Comparison of ENCODE assay signal across 14 mouse cellular contexts in the genomic region with DNA sequence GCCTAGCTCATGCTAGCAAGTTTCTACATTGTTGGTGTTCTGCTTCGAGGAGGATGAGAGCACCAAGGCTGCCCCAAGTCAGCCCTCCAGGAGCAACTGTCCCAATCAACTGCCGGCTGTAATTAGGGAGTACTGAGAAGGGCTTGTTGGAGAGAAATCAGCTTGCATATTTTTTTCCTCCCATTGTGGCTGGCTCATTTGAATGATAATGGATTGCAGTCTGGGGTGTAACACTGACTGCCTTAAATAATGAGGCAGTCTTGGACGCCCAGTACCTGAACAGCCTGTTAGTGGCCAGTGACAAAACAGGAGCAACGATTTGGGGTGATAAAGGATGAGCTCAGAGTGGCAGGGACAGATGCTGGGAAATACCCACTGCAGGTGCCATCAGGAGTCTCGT.
DNase-seq lines count a peak whose midpoint lies in the region; ATAC-seq lines count a peak whose summit lies in the region.
"Had no signal": no experiment of that assay in that cellular context is flagged by ENCODE, and none has a peak within 500 bp of the region (broad histone marks: within the 10 kb centered on the region; RNA-seq: fewer than 3 reads in every experiment).

No protein-coding gene starts in this region.

- H3K4me3 ChIP-seq in midbrain, embryonic 12.5 days = no peak overlapping the region
- no peak overlapping the region for H3K4me3 ChIP-seq in midbrain, embryonic 11.5 days (ENCODE audit: low read depth, low read length)
- no peak overlapping the region for H3K4me3 ChIP-seq in forebrain, embryonic 13.5 days
- H3K4me3 ChIP-seq in hindbrain, embryonic 15.5 days = no peak overlapping the region
- no peak overlapping the region for H3K4me3 ChIP-seq in heart, embryonic 11.5 days (ENCODE audit: low read depth, low read length)

- WGBS in midbrain, embryonic 12.5 days = 15% methylated on average over 5 of the region's 5 CpGs
- WGBS in midbrain, embryonic 11.5 days = 20% methylated on average over 5 of the region's 5 CpGs
- WGBS in forebrain, embryonic 13.5 days = 3% methylated on average over 5 of the region's 5 CpGs
- 12% methylated on average over 5 of the region's 5 CpGs for WGBS in hindbrain, embryonic 15.5 days
- WGBS in heart, embryonic 11.5 days (ENCODE audit: insufficient replicate concordance) = 23% methylated on average over 5 of the region's 5 CpGs

- peaks cover 36% of the 10 kb centered on the region for H3K4me1 ChIP-seq in midbrain, embryonic 12.5 days
- H3K4me1 ChIP-seq in midbrain, embryonic 11.5 days (ENCODE audit: control insufficient read depth, insufficient read depth, low read length) = peaks cover 27% of the 10 kb centered on the region
- peaks cover 37% of the 10 kb centered on the region for H3K4me1 ChIP-seq in forebrain, embryonic 13.5 days
- peaks cover 15% of the 10 kb centered on the region for H3K4me1 ChIP-seq in hindbrain, embryonic 15.5 days (replicated peaks)
- H3K4me1 ChIP-seq in heart, embryonic 11.5 days (ENCODE audit: control insufficient read depth, insufficient read depth, low read length) = no peaks in the 10 kb centered on the region

- peaks cover 3% of the 10 kb centered on the region for H3K27me3 ChIP-seq in midbrain, embryonic 12.5 days
- no peaks in the 10 kb centered on the region for H3K27me3 ChIP-seq in midbrain, embryonic 11.5 days (ENCODE audit: control insufficient read depth, insufficient read depth, low read length)
- no peaks in the 10 kb centered on the region for H3K27me3 ChIP-seq in forebrain, embryonic 13.5 days
- H3K27me3 ChIP-seq in hindbrain, embryonic 15.5 days = no peaks in the 10 kb centered on the region
- H3K27me3 ChIP-seq in heart, embryonic 11.5 days (ENCODE audit: control insufficient read depth, insufficient read depth, low read length) = peaks cover 10% of the 10 kb centered on the region

- no peaks in the 10 kb centered on the region for H3K9me3 ChIP-seq in midbrain, embryonic 12.5 days
- no peaks in the 10 kb centered on the region for H3K9me3 ChIP-seq in midbrain, embryonic 11.5 days (ENCODE audit: control insufficient read depth, low read length)
- no peaks in the 10 kb centered on the region for H3K9me3 ChIP-seq in forebrain, embryonic 13.5 days (replicated peaks)
- no peaks in the 10 kb centered on the region for H3K9me3 ChIP-seq in hindbrain, embryonic 15.5 days
- no peaks in the 10 kb centered on the region for H3K9me3 ChIP-seq in heart, embryonic 11.5 days (replicated peaks; ENCODE audit: control insufficient read depth, low read length)

- H3K27ac ChIP-seq in midbrain, embryonic 12.5 days (replicated peaks) = 0 out of 2 replicates have a peak overlapping the region, but pooled peaks have one; percentile 35
- H3K27ac ChIP-seq in midbrain, embryonic 11.5 days (ENCODE audit: low read depth, low read length) = no peak overlapping the region
- peak overlapping the region; percentile 75 for H3K27ac ChIP-seq in forebrain, embryonic 13.5 days
- H3K27ac ChIP-seq in hindbrain, embryonic 15.5 days (replicated peaks) = 0 out of 2 replicates have a peak overlapping the region, but pooled peaks have one; percentile 11
- H3K27ac ChIP-seq in heart, embryonic 11.5 days (ENCODE audit: low read depth, low read length) = no peak overlapping the region

- no peak overlapping the region for H3K9ac ChIP-seq in midbrain, embryonic 12.5 days (replicated peaks)
- no peak overlapping the region for H3K9ac ChIP-seq in midbrain, embryonic 11.5 days (ENCODE audit: low read length)
- no peak overlapping the region for H3K9ac ChIP-seq in forebrain, embryonic 13.5 days
- H3K9ac ChIP-seq in hindbrain, embryonic 15.5 days = no peak overlapping the region
- no peak overlapping the region for H3K9ac ChIP-seq in heart, embryonic 11.5 days (ENCODE audit: low read depth, low read length)
- H3K9ac ChIP-seq: liver, postnatal 0 days had no signal

- no peaks in the 10 kb centered on the region for H3K36me3 ChIP-seq in midbrain, embryonic 12.5 days
- no peaks in the 10 kb centered on the region for H3K36me3 ChIP-seq in midbrain, embryonic 11.5 days (ENCODE audit: control insufficient read depth, insufficient read depth, low read length)
- no peaks in the 10 kb centered on the region for H3K36me3 ChIP-seq in forebrain, embryonic 13.5 days (ENCODE audit: poor library complexity, severe bottlenecking)
- no peaks in the 10 kb centered on the region for H3K36me3 ChIP-seq in hindbrain, embryonic 15.5 days
- no peaks in the 10 kb centered on the region for H3K36me3 ChIP-seq in heart, embryonic 11.5 days (ENCODE audit: control insufficient read depth, insufficient read depth, low read length)

- DNase-seq in midbrain, embryonic 11.5 days (ENCODE audit: low spot score, missing footprints) = no peak
- DNase-seq in left cerebral cortex, adult 8-10 months (ENCODE audit: low spot score in 2 of 2) = no peak
- DNase-seq in kidney, adult 18-20 months = no peak
- DNase-seq: cerebellum, postnatal 14 days; gastrocnemius, postnatal 10 days; kidney, adult 9 months; kidney, postnatal 4 days; liver; liver, postnatal 0 days; lung, postnatal 14 days had no signal

- no peak overlapping the region for H3K4me2 ChIP-seq in midbrain, embryonic 12.5 days (replicated peaks)
- no peak overlapping the region for H3K4me2 ChIP-seq in midbrain, embryonic 11.5 days
- H3K4me2 ChIP-seq in forebrain, embryonic 13.5 days = no peak overlapping the region; the same call in 1 of the 2 replicates
- no peak overlapping the region for H3K4me2 ChIP-seq in hindbrain, embryonic 15.5 days
- no peak overlapping the region for H3K4me2 ChIP-seq in heart, embryonic 11.5 days

- peak; percentile 67 for ATAC-seq in midbrain, embryonic 12.5 days (ENCODE audit: low FRiP score, low read depth)
- ATAC-seq in midbrain, embryonic 11.5 days (ENCODE audit: low FRiP score) = no peak
- ATAC-seq in forebrain, embryonic 13.5 days = peak; percentile 77
- ATAC-seq in hindbrain, embryonic 15.5 days (ENCODE audit: low FRiP score, low read depth) = no peak
- no peak for ATAC-seq in heart, embryonic 11.5 days (replicated peaks; ENCODE audit: insufficient number of reproducible peaks, low FRiP score, low TSS enrichment)
- ATAC-seq: liver, postnatal 0 days had no signal

Comparison
In these comparisons a context has a peak if more than half of its experiments do, and no peak if none do; other contexts are left out.
1. ATAC-seq: peak in midbrain, embryonic 12.5 days (single experiment) and forebrain, embryonic 13.5 days (single experiment); none in midbrain, embryonic 11.5 days (single experiment), hindbrain, embryonic 15.5 days (single experiment) and heart, embryonic 11.5 days (single experiment).
2. H3K27ac ChIP-seq: peak in midbrain, embryonic 12.5 days (single experiment), forebrain, embryonic 13.5 days (single experiment) and hindbrain, embryonic 15.5 days (single experiment); none in midbrain, embryonic 11.5 days (single experiment) and heart, embryonic 11.5 days (single experiment).